Mouse (Mus musculus): ENCODE measurements at regions not wholly inside any gene's neighbourhood (a gene's known extent, or its start where the extent isn't known, plus 50 kb on each side); places are given as distances from the start of the nearest gene placed in this dataset.

DNA sequence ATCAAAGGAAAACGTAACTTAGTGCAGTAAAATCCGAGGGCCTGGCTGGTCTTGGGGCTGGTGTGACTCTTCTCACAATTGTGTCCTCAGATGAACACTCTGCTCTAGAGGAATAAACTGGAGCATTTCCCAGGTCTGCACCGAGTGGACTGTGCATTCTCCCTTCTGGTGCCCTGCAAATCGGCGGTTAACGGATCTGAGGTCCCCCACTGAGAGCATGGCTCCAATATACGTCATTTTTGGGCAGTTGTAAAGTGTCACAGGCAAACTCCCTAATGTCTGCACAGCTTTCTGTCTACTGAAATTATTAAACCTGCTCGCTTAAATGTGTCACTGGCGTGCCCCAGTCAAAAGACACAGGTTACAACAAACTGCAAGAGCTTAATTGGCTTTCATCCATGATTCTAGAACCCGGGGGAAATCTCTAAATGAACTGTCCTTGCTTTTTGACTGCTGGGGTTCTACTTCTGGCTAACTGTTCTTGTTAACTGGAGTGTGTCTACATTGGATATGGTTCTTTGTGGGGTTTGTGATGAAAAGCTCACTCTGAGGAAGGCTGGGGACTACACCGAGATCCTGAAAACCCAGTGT lies 93.7 kb upstream of the Gm47985 start:
- DNase-seq = no peak

GRCm38 (mm10) chr1:151092035-151092434 lies 90.3 kb upstream of the Gm47985 start:
- no peak for DNase-seq

GRCm38 (mm10) chr1:151095344-151096050 lies 86.8 kb upstream of the Gm47985 start:
- no peak for DNase-seq

- no peak for DNase-seq
These were observed 86.3 kb upstream of the Gm47985 start for GRCm38 (mm10) chr1:151096079-151096478.

DNA sequence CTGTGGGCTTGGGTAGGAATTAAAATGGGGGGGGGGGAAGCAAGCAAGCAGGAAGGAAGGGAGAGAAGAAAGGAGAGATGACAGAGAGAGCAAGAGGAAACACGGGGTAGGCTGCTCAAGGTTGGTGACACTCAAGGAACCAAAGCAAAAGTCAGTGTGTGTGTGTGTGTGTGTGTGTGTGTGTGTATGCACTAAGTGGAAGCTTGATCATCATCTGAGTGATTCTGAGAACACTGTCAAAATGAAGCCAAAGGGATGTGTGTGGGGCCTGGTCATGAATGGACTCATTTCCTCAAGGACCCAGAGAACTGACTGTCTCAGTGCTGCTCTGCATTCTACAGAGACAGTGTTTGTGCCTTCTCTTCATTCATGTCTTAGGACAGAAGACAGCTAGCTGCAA lies 84.8 kb upstream of the Gm47985 start:
- DNase-seq = no peak

DNA sequence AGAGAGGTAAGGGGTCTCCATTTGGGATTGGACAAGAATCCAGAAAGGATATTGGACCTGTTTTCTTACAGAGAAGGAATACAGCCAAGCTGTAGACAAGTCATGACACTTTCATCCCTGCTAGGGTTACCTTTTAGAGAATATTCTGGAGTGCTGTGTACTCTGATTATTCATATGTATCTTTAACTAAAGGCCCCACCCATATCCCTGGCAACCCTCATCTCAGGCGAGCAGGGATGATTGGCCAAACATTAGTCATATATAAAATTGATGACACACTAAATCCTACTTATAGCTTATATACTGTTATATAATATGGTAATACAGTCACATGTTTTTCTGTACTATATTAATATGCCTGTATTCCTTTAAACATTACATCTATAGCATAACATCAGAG lies 83.6 kb upstream of the Gm47985 start:
- no peak for DNase-seq

GRCm38 (mm10) chr1:151100565-151101483 lies 81.5 kb upstream of the Gm47985 start:
- no peak for DNase-seq

- no peak for DNase-seq
These were observed 80.8 kb upstream of the Gm47985 start for GRCm38 (mm10) chr1:151101516-151101915.

GRCm38 (mm10) chr1:151102061-151102460 lies 80.3 kb upstream of the Gm47985 start:
- DNase-seq = no peak

GRCm38 (mm10) chr1:151102646-151103391 lies 79.5 kb upstream of the Gm47985 start:
- no peak for DNase-seq

DNA sequence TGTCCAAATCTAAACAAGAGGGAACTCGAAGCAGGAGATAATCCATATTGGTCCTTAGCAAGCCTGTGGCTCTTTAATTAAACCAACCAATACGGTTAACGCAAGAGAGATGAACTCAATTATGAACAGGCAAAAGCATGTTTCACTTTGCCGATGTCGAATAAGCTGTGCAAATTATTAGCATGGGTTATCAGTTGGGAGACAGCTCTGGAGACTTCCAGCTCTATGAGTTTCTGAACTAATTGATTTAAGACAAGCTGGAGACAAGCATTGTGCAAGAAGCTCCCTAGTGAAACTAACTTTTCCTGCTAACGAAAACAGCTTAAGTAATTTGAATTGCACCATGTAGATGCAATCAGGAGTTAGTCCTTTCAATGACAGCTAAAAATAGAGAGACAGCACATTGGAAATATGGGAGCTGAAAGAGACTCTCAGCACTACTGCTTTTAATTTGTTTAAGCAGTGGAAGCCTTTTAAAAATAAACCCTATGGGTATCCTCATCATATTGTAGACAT lies 78.8 kb upstream of the Gm47985 start:
- DNase-seq = no peak

- no peak for DNase-seq
These were observed 78.0 kb upstream of the Gm47985 start for GRCm38 (mm10) chr1:151104346-151104745.

- DNase-seq = no peak
These were observed 77.5 kb upstream of the Gm47985 start for GRCm38 (mm10) chr1:151104806-151105205.

DNA sequence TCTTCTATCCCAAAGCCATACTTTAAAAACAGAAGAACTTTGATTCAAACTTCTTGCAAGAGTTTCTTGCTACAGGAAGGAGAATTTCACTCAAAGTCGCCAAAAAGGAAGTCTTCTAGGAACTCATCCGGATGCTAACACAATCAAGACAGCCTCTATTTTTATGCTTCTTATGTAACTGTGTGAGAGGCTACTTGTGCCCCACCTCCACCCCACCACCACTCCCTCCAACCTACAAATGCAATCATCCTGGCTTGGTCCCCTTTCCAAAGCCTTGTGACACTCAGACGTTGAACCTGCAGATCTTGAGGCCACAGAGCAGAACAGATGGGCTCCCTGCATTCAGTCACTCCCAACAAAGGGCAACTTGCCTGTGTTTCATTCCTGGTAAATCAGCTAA lies 77.1 kb upstream of the Gm47985 start:
- no peak for DNase-seq

- no peak for DNase-seq
These were observed 74.9 kb upstream of the Gm47985 start for GRCm38 (mm10) chr1:151107401-151107800.

DNA sequence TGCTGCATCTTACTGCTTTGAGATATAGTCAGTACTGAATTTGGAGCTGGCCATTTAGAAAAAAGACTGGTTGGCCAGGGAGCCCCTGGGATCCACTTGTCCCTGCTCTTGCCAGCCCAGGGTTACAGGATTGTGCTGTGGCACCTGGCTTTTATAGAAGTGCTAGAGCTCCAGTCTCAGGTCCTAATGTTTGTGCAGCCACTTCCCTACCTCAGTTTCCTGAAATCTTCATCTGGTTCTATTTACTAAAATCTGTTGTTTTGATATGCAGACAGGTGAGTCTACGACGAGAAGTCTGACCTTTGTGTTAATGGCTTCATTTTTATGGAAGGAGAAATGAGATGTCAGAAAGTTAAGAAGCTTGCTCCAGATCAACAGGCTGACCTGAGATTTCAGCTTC lies 73.0 kb upstream of the Gm47985 start:
- no peak for DNase-seq

- DNase-seq = no peak
These were observed 71.9 kb upstream of the Gm47985 start for GRCm38 (mm10) chr1:151110412-151110811.

DNA sequence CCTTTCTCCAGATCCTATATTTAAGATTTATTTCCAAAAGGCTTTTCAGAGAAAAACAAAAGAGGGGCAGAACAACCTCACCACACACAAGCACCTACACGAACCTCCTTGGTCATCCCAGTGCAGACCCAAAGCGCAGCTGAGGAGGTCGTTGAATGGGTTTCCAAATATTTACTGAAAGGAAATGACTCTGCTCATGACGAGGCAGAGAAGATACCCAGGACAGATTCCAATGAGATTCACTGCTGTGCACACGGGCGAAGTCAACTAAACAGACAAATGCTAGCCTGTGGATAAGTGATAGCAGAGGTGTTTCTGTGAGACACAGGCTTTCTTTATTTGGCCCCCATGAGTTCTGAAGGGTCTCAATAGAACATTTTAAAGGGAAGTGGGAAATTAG lies 70.7 kb upstream of the Gm47985 start:
- no peak for DNase-seq

- DNase-seq = no peak
These were observed 69.9 kb upstream of the Gm47985 start for GRCm38 (mm10) chr1:151112390-151112789.

- no peak for DNase-seq
These were observed 69.1 kb upstream of the Gm47985 start for GRCm38 (mm10) chr1:151113199-151113598.

GRCm38 (mm10) chr1:151118530-151118929 lies 63.8 kb upstream of the Gm47985 start:
- no peak for DNase-seq

DNA sequence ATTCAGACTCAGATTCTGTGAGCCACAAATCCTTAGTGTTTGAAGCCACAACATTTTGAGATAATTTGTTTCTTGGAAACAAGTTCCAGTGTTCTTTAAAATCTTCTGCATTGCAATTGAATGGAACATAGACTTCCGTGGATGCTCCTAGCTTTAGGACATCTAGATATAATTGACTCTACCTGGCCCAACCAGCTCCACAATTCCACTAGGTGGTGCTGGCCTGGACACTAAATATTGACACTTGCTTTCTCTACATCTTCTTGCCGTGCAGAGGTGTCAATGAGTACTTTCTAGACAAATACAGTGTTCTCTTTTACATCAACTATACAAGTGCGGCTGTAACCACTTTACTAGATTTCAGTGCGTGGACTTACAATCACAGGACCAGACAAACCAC lies 63.4 kb upstream of the Gm47985 start:
- DNase-seq = no peak

DNA sequence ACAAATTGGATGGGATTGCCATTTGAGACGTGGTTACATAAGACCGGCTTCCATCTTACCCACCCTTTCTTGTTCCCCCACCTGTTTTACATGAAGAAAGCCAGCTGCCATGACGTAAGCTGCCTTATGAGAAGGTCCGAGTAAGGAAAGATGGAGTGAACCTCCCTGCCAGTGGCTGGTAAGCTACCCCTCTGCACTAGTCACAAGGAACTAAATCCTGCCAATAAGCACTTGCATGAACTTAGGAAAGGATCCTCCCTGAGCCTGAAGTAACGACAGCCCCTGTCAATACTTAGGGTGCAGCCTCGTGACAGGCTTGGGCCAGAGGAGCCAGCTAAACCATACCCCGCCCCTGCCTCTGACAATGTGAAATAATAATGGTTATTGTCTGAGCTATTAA lies 62.8 kb upstream of the Gm47985 start:
- DNase-seq = no peak

Data from cerebellum, adult 18-20 months (tissue).